Mouse (Mus musculus) heart, postnatal 10 days (tissue): ENCODE results near the gene Cldn19. TPM values are rescaled to one million over a fixed set of nuclear protein-coding genes. Genes with fewer than 3 reads are reported as not detected.

Experiments
- DNase-seq, 2 experiments: peaks; one replicate each; pipeline ENCODE4 v3.0.0; 2021
- intact Hi-C: fragments of 180-260 bp; cut with DNase I; formaldehyde crosslinking; loops from one replicate; pipeline ENCODE4 v1.15.1; 2025
- total RNA-seq, 2 experiments: library from RNA; stranded (reverse); gene quantifications; 2 replicates each; pipeline ENCODE4 v1.2.3; 2021

Cldn19 gene
- total RNA-seq = under 1 TPM; 0.17 to 0.43 TPM

- no peak for DNase-seq
- intact Hi-C loops = no loop called here
Observed at GRCm38 (mm10) chr4:119255351-119255750, at the start of gene Cldn19. TSS of gene Cldn19 (plus strand) at chr4:119255414.

GRCm38 (mm10) chr4:119216667-119217066 is 38.5 kb upstream of the Cldn19 start:
- intact Hi-C loops = no loop called here
- no peak for DNase-seq

GRCm38 (mm10) chr4:119218169-119218568 is 37.0 kb upstream of the Cldn19 start, which contains the start of gene Tmem269:
TSS of gene Tmem269 (minus strand) at chr4:119218217.
- DNase-seq = no peak
- intact Hi-C loops = no loop called here

- DNase-seq = no peak
- intact Hi-C loops = loop anchor here (2.0 kb wide), 1 partner anchor 25 kb away; no protein-coding TSS in a partner anchor
Observed at GRCm38 (mm10) chr4:119223696-119224095, 31.5 kb upstream of the Cldn19 start.

- no peak for DNase-seq
- intact Hi-C loops = no loop called here
Observed at GRCm38 (mm10) chr4:119224534-119224933, 30.7 kb upstream of the Cldn19 start.

- intact Hi-C loops = no loop called here
- DNase-seq = no peak
Observed at GRCm38 (mm10) chr4:119225719-119226118, 29.5 kb upstream of the Cldn19 start.

- intact Hi-C loops = no loop called here
- no peak for DNase-seq
Observed at GRCm38 (mm10) chr4:119226751-119227150, 28.5 kb upstream of the Cldn19 start.

- intact Hi-C loops = loop anchor here (2.0 kb wide), 1 partner anchor 54 kb away; no protein-coding TSS in a partner anchor
- DNase-seq = peak; percentile 100
Observed at GRCm38 (mm10) chr4:119232410-119233255, 22.6 kb upstream of the Cldn19 start, which contains the start of the genes AU022252 and P3h1. TSS of gene AU022252 (minus strand) at chr4:119232712. TSS of gene P3h1 (plus strand) at chr4:119232915.

- intact Hi-C loops = loop anchor here (2.0 kb wide), 1 partner anchor 55 kb away; no protein-coding TSS in a partner anchor
- DNase-seq = peak; percentile 64 to 66
Observed at GRCm38 (mm10) chr4:119233256-119233901, 21.8 kb upstream of the Cldn19 start.

- intact Hi-C loops = no loop called here
- DNase-seq = no peak
Observed at GRCm38 (mm10) chr4:119234348-119234747, 20.9 kb upstream of the Cldn19 start.

- intact Hi-C loops = loop anchor here (2.0 to 5.0 kb wide), 2 partner anchors 100 to 184 kb away; partner anchors contain the start of genes Ppcs and Zmynd12
- no peak for DNase-seq
Observed at GRCm38 (mm10) chr4:119238661-119239060, 16.6 kb upstream of the Cldn19 start.

- peak; percentile 65 to 66 for DNase-seq
- intact Hi-C loops = loop anchor here (2.0 to 5.0 kb wide), 2 partner anchors 100 to 183 kb away; partner anchors contain the start of genes Ppcs and Zmynd12
Observed at GRCm38 (mm10) chr4:119239181-119239682, 16.0 kb upstream of the Cldn19 start.

GRCm38 (mm10) chr4:119241664-119242063 is 13.6 kb upstream of the Cldn19 start:
- DNase-seq = peak in 1 of 2 experiments; percentile 59
- intact Hi-C loops = loop anchor here (10.0 kb wide), 2 partner anchors 383 to 573 kb away; no protein-coding TSS in a partner anchor

GRCm38 (mm10) chr4:119242571-119242970 is 12.6 kb upstream of the Cldn19 start:
- no peak for DNase-seq
- intact Hi-C loops = loop anchor here (10.0 kb wide), 2 partner anchors 382 to 572 kb away; no protein-coding TSS in a partner anchor

GRCm38 (mm10) chr4:119244468-119245240 is 10.6 kb upstream of the Cldn19 start:
- DNase-seq = no peak
- intact Hi-C loops = loop anchor here (5.0 to 10.0 kb wide), 5 partner anchors 78 to 570 kb away; partner anchors contain the start of genes Foxj3, Frg2f1 and Ppih

- intact Hi-C loops = loop anchor here (5.0 to 10.0 kb wide), 5 partner anchors 77 to 569 kb away; partner anchors contain the start of genes Foxj3, Frg2f1 and Ppih
- peak; percentile 53 to 57 for DNase-seq
Observed at GRCm38 (mm10) chr4:119245556-119245955, 9.7 kb upstream of the Cldn19 start.

- intact Hi-C loops = loop anchor here (5.0 to 10.0 kb wide), 5 partner anchors 76 to 569 kb away; partner anchors contain the start of genes Foxj3, Frg2f1 and Ppih
- no peak for DNase-seq
Observed at GRCm38 (mm10) chr4:119245961-119246360, 9.3 kb upstream of the Cldn19 start.

- intact Hi-C loops = loop anchor here (1.0 to 10.0 kb wide), 8 partner anchors 29 to 568 kb away; partner anchors contain the start of genes Foxj3, Frg2f1 and Ppih
- DNase-seq = no peak
Observed at GRCm38 (mm10) chr4:119246688-119247225, 8.5 kb upstream of the Cldn19 start.
